Mouse (Mus musculus): ENCODE results near the gene Fancg. TPM values are rescaled to one million over a fixed set of nuclear protein-coding genes. Genes with fewer than 3 reads are reported as not detected.

Gene Fancg
- 11.2 and 14.2 TPM in 2 replicates for polyA plus RNA-seq (2015; fragmentation: Nextera tagmentation; extraction: Ambion mirVana)

DNA sequence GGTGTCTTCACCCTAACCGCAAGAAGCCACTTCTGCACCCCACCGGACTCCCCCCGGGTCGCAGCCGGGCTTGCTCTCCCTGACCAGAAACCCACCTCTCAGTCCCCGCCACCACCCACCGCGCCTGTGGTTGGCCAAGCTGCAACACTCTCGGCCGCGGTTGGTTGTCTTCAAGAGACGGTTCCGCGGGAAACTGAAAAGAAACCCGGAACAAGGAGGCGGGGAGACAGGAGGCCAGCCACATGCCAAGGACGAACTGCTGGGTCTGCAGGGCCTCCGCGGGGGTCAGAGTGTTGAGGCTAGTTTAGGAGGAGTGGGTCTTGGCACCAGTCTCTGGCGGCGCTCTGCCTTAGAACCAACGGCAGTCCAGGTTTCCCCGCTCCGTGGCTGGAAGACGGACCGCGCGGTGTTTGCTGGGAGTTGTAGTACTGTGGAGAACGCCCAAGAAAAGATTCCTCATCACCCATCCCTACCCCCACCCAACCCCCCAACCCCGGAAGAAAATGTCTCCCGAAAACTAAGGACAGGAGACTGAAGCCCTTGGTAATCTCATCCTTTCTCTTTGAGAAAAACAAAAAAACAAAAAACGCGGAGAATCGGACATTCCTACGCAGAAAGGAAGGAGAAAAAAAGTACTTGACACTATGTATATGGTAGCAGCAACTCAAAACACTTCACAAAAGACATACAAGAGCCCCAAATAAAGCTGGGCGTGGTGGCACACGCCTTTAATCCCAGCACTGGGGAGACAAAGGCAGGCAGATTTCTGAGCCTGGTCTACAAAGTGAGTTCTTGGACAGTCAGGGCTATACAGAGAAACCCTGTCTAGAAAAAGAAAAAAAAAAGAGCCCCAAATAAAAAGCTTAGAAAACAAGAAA, at the start of gene Fancg:
Gene Fancg, minus strand, starts transcription at position 346 of the 878 bp plus-strand sequence.

GRCm38 (mm10) chr4:43058753-43059654, 48.7 kb upstream of the Fancg start, which contains the start of gene Unc13b:
Gene Unc13b (plus strand): TSS chr4:43058953.

GRCm38 (mm10) chr4:43045659-43046302, 35.5 kb upstream of the Fancg start, which contains the start of gene Fam214b:
Gene Fam214b (minus strand): TSS chr4:43046220.

DNA sequence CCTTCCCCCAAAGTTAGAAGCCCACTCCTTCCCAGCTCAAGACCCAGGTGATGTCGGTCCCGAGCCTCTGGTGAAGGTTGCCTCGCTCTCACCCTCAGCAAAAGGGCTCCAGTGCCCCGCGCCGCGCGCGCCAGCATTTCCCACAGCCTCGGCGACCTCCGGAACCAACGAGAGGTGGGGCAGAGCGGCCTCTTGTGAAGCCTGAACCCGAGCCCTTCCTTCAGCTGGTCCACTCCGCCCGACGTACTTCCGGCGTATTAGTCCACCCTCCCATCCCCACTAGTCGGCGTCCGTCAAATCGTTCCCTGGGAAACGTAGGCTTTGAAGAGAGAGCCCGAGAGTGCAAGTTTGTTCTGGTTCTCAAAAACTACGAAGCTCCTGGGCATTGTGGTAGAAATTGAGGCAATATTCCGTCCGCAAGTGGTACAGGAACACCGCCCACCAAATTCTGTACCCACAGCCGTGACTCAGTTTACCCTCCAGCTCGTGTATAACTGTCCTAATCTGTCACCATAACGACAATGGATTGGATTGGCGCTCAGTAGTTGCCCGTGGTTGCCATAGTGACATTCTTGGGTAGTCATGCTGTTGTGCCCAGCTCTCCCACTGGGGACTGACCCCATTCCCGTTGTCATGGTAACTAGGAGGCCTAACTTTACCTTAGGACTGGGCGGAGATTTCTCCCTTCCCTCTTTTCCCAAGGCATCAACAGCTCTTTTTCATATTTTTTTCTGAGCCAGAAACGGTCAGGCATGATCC, 21.1 kb upstream of the Fancg start, which contains the start of gene Stoml2:
Gene Stoml2, minus strand, starts transcription at position 474 of the 759 bp plus-strand sequence.

DNA sequence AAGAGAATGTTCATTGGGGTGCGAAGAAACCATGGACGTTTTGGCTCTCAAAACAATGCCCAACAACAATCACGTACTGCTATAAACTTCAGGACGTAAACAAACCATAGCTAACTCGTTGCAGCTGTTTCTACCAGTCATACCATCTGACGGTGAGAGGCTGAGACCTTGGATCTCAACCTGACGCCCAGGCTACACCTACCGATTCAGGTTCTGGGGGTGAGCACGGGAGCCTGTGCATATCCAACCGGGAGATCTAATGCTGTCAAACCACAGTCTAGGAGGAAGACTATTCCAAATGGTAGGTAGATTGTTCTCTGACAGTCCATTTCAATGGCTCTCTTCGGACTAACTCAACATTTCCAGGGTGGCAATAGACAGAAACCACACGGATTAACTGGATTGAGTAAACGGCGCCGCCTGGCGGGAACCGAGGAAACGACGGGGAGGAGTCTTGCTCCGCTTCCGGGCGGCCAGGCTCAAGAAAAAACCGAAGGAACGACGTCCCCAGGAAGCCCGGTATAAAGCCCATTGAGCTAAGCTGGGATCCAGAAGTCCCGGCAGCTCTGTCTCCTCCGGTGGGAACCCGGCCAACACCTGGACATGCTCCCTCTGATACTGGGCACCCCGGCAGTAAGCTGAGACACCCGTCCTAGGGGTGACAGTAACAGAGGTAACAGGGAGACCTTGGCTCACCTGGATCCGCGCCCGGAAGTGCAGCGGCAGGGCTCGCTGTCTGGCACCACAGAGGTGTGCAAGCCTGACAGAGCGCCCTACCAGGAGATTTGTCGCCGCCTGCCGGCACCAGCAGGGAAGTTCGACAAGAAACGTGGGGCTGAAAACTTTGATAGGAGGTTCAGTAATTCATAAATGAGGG, 15.0 kb upstream of the Fancg start, which contains the start of gene Pigo:
Gene Pigo, minus strand, starts transcription at position 736 of the 877 bp plus-strand sequence.

GRCm38 (mm10) chr4:43000141-43000986, 9.9 kb downstream of the Fancg start, which contains the start of gene Vcp:
Gene Vcp (minus strand): TSS chr4:43000507.

DNA sequence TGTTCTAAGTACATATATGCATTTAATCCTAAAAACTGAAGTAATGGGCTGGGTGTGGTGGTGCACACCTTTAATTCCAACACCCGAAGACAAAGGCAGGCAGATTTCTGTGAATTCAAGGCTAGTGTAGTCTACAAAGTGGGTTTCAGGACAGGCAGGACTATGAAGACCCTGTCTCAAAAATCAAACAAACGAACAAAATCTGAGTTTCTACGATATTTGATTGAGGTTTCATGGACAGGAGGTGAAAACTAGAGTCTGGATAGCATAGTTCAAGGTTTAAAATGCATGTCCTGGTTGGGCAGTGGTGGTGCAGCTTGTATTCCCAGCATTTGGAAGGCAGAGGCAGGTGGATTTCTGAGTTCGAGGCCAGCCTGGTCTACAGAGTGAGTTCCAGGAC, 41.0 kb downstream of the Fancg start, which contains the start of gene 1700022I11Rik:
Gene 1700022I11Rik, plus strand, starts transcription at position 301 of the 400 bp plus-strand sequence.

Other genes starting within 250 kb of the Fancg start
- gene Ccl21a, start 236.5 kb downstream of the Fancg start, polyA plus RNA-seq (2015; fragmentation: Nextera tagmentation; extraction: Ambion mirVana): 0.65 and 0.81 TPM in 2 replicates
- gene Fam205a1, start 156.6 kb downstream of the Fancg start, polyA plus RNA-seq (2015; fragmentation: Nextera tagmentation; extraction: Ambion mirVana): 0.28 TPM in 1 of 2 replicates, not detected in the other
- gene Gm12394, start 153.7 kb downstream of the Fancg start, polyA plus RNA-seq (2015; fragmentation: Nextera tagmentation; extraction: Ambion mirVana): 0.46 and 0.48 TPM in 2 replicates
- 4.9 and 5.1 TPM in 2 replicates for gene Fam205c, start 136.3 kb downstream of the Fancg start, polyA plus RNA-seq (2015; fragmentation: Nextera tagmentation; extraction: Ambion mirVana)
- gene Phf24, start 93.8 kb downstream of the Fancg start, polyA plus RNA-seq (2015; fragmentation: Nextera tagmentation; extraction: Ambion mirVana): 45.8 and 51.0 TPM in 2 replicates
- 34.5 and 36.2 TPM in 2 replicates for gene Dnajb5, start 60.7 kb downstream of the Fancg start, polyA plus RNA-seq (2015; fragmentation: Nextera tagmentation; extraction: Ambion mirVana)
- gene 1700022I11Rik, start 40.9 kb downstream of the Fancg start, polyA plus RNA-seq (2015; fragmentation: Nextera tagmentation; extraction: Ambion mirVana): 0.26 and 0.31 TPM in 2 replicates
- 393 and 394 TPM in 2 replicates for gene Vcp, start 10.0 kb downstream of the Fancg start, polyA plus RNA-seq (2015; fragmentation: Nextera tagmentation; extraction: Ambion mirVana)
- gene Pigo, start 15.3 kb upstream of the Fancg start, polyA plus RNA-seq (2015; fragmentation: Nextera tagmentation; extraction: Ambion mirVana): 20.2 and 22.9 TPM in 2 replicates
- gene Stoml2, start 21.2 kb upstream of the Fancg start, polyA plus RNA-seq (2015; fragmentation: Nextera tagmentation; extraction: Ambion mirVana): 240 and 247 TPM in 2 replicates
- 25.8 and 28.0 TPM in 2 replicates for gene Fam214b, start 35.7 kb upstream of the Fancg start, polyA plus RNA-seq (2015; fragmentation: Nextera tagmentation; extraction: Ambion mirVana)
- 5.6 and 6.8 TPM in 2 replicates for gene Unc13b, start 48.4 kb upstream of the Fancg start, polyA plus RNA-seq (2015; fragmentation: Nextera tagmentation; extraction: Ambion mirVana)